Comparison of ENCODE assay signal across 14 mouse cellular contexts in genomic region chr7:78925680-78926079, GRCm38 (mm10). TPM values are rescaled to one million over a fixed set of nuclear protein-coding genes. Genes with fewer than 3 reads are reported as not detected.
"Had no signal": no experiment of that assay in that cellular context is flagged by ENCODE, and none has a peak within 500 bp of the region (broad histone marks: within the 10 kb centered on the region; RNA-seq: fewer than 3 reads in every experiment).

No protein-coding gene starts in this region.

- DNase-seq: kidney, adult 18-20 months; kidney, postnatal 10 days; lung, adult 2 months; lung, postnatal 4 days; retina, postnatal 1 day; right cerebral cortex, postnatal 4 days; spleen, adult 18-20 months; thymus, adult 18-20 months; thymus, postnatal 25 days had no signal

- H3K27me3 ChIP-seq: neural tube, embryonic 13.5 days had no signal

- H3K4me1 ChIP-seq: neural tube, embryonic 13.5 days had no signal

- H3K27ac ChIP-seq: liver, embryonic 14.5 days; neural tube, embryonic 13.5 days had no signal

- H3K36me3 ChIP-seq: neural tube, embryonic 13.5 days had no signal

- H3K9ac ChIP-seq: liver, embryonic 14.5 days; neural tube, embryonic 13.5 days had no signal

- ATAC-seq: lung, postnatal 0 days; midbrain, embryonic 16.5 days had no signal

- H3K9me3 ChIP-seq: neural tube, embryonic 13.5 days had no signal

- H3K4me2 ChIP-seq: midbrain, embryonic 11.5 days; neural tube, embryonic 13.5 days had no signal

- H3K4me3 ChIP-seq: neural tube, embryonic 13.5 days had no signal

RNA-seq across cellular contexts. Expression of gene Isg20, which starts 12.5 kb away (rescaled TPM):
- polyA plus RNA-seq: neural tube, embryonic 13.5 days had no signal
